Mouse (Mus musculus): Measurements from ENCODE around the gene Foxe1. TPM values are rescaled to one million over a fixed set of nuclear protein-coding genes. Genes with fewer than 3 reads are reported as not detected.

The Foxe1 gene
- polyA plus RNA-seq (2014; fragmentation: Illumina TruSeq; extraction: RNeasy Lipid Tissue Mini Kit (QIAGEN cat#74804); ENCODE audit: low read depth, low replicate concordance) = not detected

DNA sequence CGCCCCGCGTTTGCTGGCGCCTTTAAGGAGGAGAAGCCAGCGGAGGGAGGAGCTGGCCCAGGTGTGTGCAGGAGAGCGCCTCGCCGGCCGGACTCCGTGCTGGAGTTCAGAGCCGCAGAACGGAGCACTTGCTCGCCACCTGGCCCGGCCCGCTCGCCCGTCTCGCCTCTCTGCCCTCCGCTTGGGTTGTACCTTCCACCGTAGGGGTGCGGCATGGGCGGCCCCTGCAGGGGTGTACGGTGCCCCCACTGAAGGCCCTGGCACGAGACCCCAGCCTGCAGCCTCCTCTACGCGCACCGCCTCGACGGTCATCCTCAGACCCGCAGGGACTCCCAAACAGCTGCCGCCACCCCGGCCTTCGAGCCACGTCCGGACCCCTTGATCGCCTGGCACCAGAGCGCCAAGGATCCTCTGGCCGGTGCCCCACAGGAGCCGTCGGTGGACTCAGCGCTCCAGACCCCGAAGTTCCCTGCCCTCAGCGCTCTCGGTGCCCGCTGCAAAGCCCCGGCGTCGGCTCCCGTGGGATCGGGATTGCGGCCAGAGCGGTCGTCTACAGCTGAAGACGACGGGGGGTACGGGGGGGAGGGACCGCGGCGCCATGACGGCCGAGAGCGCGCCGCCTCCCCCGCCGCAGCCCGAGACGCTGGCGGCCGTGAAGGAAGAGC is at the start of gene Foxe1:
TSS of gene Foxe1 (plus strand) at position 14 of the 665 bp plus-strand sequence.

DNA sequence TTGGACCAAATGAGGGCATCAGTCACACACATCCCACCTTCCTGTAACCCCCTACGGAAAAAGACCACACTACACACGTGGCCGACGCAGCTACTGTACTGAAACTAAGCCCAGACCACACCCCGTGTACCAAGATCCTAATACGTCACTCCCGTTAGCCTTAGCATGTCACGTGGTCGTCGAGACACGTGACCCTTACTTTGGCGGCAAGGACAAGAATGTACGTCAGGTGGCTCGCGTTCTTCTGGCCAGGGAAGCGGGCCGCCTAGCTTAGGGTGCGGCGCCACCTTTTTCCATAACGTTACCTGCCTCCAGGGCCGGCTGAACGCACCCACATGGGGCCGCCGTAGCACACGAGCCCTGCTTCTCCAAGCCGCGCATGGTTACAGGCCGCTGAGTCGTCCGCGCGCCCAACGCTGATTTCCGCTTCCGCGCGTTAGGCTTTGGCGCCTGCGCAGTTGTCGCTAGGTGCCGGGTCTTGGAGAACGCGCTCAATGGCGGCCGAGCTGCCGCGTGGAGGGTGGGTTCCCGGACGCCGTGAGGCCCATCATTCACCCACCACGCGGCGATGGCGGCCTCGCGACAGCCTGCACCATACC is 45.7 kb downstream of the Foxe1 start, which contains the start of gene Trmo:
TSS of gene Trmo (minus strand) at position 425 of the 599 bp plus-strand sequence.

Other genes starting within 250 kb of the Foxe1 start
- 305 TPM for gene Ncbp1, start 205.0 kb upstream of the Foxe1 start, polyA plus RNA-seq (2014; fragmentation: Illumina TruSeq; extraction: RNeasy Lipid Tissue Mini Kit (QIAGEN cat#74804); ENCODE audit: low read depth, low replicate concordance)
- 11.0 TPM for gene Tstd2, start 204.9 kb upstream of the Foxe1 start, polyA plus RNA-seq (2014; fragmentation: Illumina TruSeq; extraction: RNeasy Lipid Tissue Mini Kit (QIAGEN cat#74804); ENCODE audit: low read depth, low replicate concordance)
- 20.8 TPM for gene Xpa, start 147.3 kb upstream of the Foxe1 start, polyA plus RNA-seq (2014; fragmentation: Illumina TruSeq; extraction: RNeasy Lipid Tissue Mini Kit (QIAGEN cat#74804); ENCODE audit: low read depth, low replicate concordance)
- 5.9 TPM for gene Trmo, start 45.8 kb downstream of the Foxe1 start, polyA plus RNA-seq (2014; fragmentation: Illumina TruSeq; extraction: RNeasy Lipid Tissue Mini Kit (QIAGEN cat#74804); ENCODE audit: low read depth, low replicate concordance)
- 77.4 TPM for gene Hemgn, start 69.9 kb downstream of the Foxe1 start, polyA plus RNA-seq (2014; fragmentation: Illumina TruSeq; extraction: RNeasy Lipid Tissue Mini Kit (QIAGEN cat#74804); ENCODE audit: low read depth, low replicate concordance)
- 138 TPM for gene Anp32b, start 107.3 kb downstream of the Foxe1 start, polyA plus RNA-seq (2014; fragmentation: Illumina TruSeq; extraction: RNeasy Lipid Tissue Mini Kit (QIAGEN cat#74804); ENCODE audit: low read depth, low replicate concordance)
- 4.4 TPM for gene Nans, start 145.6 kb downstream of the Foxe1 start, polyA plus RNA-seq (2014; fragmentation: Illumina TruSeq; extraction: RNeasy Lipid Tissue Mini Kit (QIAGEN cat#74804); ENCODE audit: low read depth, low replicate concordance)
- gene Trim14, start 192.5 kb downstream of the Foxe1 start, polyA plus RNA-seq (2014; fragmentation: Illumina TruSeq; extraction: RNeasy Lipid Tissue Mini Kit (QIAGEN cat#74804); ENCODE audit: low read depth, low replicate concordance) = 10.2 TPM

All from testis, adult 10 weeks (tissue).